Mouse (Mus musculus) cerebellum, postnatal 25 days (tissue): Measurements from ENCODE around the gene Drc7.

Source experiments
- DNase-seq, 2 experiments: peaks; one replicate each; pipeline ENCODE4 v3.0.0; 2021; ENCODE audit warnings: mixed read lengths in 2 of 2

The Drc7 gene

DNA sequence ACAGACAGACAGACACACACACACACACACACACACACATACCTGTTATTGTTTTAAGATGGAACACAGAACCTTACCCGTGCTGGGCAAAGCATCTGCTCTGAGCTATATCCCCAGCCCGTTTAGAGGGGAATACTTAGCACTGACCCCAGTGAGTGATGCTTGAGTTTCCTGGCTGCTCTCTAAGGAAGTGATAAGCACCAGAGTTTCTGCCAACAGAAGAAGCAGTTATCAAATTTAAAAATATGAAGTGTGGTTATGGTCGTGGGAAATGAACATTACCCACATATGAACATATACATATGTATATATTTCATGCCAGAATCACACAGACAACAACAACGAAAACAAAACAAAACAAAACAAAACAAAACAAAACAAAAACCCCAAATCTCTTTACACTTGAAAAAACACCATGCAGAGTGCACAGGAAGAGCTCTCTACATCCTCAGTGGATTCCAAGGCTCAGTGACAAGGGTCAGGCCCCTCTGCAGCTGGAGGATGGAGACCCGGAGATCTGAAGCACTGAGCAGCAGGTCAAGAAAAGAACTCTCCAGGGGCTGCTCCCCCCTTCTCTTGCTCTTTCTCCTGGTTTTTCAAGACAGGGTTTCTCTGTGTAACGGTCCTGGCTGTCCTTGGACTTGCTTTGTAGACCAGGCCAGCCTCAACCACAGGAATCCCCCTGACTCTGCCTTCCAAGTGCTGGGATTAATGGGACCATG, 5.1 kb downstream of the Drc7 start:
- DNase-seq = no peak

DNA sequence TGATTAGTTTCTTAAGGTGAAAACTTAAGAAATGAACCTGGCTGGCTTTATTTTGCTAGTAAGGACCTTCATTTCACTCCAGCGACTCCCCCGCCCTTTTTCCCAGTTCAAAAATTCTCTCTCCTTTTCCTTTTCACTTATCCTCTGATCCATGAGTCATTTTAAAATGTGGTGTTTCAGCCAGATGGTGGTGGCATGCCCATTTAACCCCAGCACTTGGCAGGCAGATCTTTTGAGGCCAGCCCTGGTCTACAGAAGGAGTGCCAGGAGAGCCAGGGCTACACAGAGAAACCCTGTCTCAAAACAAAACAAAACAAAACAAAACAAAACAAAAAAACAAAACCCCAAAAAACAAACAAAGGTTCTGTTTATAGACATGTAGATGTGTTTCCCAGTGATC, 9.6 kb downstream of the Drc7 start:
- peak; percentile 63 to 74 for DNase-seq

DNA sequence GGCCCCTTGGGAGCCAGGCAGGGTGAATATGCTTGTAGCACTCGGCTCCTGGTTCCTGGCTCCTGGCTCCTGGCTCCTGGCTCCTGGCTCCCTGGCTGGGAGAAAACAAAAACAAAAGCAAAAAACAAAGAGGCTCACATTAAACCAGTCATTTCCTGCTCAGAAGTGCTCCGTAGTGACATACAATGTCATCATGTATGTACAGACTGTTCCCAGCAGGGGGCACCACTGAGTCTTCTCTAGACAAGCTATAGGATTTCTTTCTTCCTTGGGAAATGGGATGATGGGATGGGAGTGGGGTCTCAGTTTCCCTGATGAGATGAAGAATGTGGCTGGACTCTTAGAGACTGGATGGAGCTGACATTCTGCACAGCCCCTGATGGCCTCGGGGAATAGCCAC, 12.7 kb downstream of the Drc7 start:
- peak in 1 of 2 experiments; percentile 71 for DNase-seq

DNA sequence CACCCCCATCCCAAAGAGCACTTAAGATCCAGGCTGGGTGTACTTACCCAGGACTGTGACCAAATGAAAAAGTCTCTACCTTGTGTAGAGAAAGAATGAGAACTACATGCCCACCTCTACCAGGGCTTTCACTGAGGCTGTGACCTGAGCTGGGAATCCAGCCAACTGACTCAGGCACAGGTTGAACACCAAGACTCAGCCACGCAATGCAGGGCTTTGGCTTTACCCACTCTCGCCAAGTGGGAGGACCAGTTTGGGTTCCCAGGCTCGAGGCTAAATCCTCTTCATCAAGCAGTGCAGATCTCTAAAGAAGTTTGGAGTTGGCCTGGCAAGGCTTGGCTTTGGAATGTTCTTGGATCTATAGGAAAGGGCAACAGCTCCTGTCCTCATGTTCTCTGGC, 20.6 kb downstream of the Drc7 start:
- DNase-seq = peak in 1 of 2 experiments; percentile 36

DNA sequence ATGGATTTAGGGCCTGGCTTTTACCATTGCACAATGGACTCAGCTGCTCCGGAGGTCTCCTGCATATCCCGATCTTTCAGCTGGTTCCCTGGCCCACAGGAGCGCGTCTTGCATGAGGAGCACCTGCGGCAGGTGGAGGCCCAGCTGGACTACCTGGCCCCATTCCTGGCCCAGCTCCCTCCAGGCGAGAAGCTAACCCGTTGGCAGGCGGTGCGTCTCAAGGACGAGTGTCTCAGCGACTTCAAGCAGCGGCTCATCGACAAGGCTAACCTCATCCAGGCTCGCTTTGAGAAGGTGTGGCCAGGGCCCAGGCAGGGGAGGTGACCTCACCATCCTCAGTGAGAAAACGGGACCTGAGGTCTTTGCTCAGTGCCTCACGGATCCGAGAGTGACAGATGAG, 21.2 kb downstream of the Drc7 start:
- peak; percentile 76 to 83 for DNase-seq

DNA sequence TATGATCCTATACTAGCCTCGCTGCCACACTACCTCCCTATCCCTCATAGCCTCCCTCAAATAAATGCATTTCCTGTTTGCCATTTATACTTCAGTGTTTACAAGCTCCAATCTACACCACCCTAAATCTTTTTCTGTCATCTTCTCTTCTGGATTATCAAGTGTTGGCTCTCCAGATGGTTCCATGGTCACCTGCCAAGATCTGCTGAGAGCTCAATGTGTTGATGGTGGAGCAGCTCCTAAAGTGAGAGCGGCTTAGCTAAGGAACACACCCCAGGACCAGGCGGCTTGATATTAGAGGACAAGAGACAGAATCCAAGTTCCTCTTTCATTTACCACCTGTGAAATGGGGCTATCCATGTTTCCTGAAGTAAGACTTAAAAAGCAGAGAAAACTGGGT, 23.2 kb downstream of the Drc7 start:
- peak; percentile 44 to 72 for DNase-seq

DNA sequence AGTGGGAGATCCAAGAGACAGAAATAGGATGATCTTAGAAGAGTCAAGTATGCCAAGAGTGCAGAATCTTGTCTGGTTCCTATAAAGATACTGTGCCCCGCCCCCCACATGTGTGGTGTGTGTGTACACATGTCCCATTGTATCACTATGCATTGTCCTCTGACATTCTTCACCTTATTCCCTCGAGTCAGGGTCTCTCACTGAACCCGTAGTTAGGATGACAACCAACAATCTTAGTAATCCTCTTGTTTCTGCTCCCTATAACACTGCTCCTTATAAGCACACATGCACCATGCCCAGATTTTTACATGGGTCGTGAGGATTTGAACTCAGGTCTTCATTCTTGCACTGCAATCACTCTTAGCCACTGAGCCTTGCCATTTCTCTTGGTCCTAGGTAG, 24.4 kb downstream of the Drc7 start:
- DNase-seq = no peak

DNA sequence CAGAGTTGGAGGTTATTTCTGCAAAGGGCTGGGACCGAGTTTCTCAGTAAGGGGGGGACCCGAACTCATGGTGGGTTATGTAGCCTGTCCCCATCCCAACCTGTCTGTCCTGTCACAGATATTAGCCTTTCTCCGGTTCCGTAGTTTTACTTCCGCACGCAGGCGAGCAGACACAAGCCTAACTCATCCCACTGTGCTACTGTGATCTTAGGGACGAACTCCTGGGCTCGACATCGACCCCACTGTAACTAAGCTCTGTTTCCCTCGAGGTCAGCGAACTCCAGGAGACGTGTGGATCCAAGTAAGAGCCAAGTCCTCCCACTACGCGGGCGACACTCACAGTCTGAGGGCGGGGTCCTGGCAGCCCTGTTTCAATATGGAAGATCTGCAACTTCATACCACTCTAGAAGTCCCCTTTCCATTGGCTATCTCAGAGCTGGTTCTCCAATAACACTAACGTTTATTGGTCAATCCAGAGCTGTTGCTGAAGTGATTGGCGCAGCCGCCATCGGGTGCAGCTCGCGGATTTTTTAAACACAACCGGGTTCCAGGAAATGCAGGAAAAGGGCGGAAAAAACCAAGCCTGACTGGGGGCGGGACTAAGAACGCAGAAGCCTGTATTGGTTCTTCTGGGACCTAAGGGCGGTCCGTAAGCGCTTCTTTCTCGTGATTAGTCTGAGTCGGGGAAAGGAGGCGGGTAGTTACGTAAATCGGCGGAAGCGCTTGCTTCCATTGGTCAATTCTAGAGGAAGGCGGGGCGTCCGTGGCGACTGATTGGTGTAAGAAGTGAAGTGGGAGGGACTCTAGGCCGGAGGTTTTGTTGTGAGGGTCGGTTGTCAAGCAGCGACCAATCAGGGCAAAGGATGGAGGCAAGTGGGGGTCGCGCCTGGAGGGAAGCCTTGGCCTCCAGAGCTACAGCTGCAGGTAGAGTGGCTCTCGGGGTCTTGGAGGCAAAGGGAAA, 25.8 kb downstream of the Drc7 start, which contains the start of gene Katnb1:
Katnb1 (plus strand) TSS at position 806 of the 961 bp plus-strand sequence.
- peak; percentile 97 to 98 for DNase-seq

DNA sequence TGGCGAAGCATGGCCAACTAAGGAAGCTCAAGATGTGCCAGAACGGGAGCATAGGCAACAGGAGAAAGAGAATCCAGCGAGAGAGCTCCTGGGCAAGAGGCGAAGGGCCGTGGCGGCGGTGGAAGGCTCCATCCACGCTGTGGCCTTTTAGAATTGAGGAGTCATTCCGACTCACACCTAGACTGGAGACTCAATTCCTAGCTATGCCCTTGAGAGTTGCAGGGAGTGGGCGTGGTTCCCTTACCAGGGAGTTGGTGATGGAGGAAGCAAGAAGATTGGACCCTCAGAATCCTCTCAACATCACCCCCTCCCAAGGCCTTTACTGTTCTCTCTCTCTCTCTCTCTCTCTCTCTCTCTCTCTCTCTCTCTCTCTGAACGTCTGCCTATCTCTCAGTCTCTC, 26.7 kb downstream of the Drc7 start:
- peak in 1 of 2 experiments; percentile 39 for DNase-seq

DNA sequence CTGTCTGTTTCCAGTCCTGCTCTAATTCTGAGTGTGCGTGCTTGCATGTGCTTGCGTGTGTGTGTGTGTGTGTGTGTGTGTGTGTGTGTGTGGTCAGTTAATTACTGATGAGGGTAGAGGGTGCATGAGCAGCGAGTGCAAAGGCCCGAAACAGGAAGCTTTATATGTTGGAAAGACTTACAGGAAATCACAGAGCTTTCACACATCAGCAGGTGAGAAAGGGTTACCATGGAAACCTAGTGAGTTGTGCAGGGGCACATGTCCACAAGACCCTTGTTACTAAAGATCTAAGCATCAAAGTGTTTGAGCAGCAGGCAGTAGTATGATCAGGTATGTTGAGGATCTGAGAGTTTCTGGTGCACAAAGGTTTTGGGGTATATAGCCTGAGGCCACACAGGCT, 29.4 kb downstream of the Drc7 start:
- no peak for DNase-seq

DNA sequence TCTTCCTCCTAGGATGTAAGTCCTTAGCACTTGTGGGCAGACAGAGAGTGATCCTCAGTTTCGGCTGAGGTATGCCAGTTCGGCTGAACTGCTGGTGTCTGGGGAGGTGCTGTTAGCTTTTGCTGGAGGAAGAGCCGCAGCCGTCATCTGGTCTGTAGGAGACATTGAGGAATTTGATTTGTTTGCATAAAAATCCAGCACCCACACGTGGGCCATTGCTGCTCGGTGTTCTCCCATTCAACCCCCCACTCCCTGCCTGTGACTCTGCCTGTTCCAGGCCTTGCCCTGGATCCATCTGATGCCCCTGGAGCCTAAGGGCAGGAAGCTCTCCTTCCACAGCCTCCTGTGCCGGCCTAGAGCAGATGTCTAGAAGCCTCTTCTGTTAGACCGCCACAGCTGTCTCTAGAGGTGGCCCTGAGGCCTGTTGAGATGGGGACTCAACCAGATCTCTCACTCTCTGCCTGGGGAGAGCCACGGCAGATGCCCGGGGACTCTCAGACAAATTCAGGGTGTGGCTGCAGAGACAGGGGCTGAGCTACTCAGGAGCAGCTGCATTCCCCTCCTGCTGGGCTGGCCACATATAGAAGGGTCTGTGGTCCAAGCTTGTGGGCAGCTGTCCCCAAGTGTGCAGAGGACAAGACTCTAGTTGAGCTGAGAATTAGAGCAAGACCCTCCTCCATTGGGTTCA, 30.0 kb downstream of the Drc7 start:
- DNase-seq = peak in 1 of 2 experiments; percentile 34

DNA sequence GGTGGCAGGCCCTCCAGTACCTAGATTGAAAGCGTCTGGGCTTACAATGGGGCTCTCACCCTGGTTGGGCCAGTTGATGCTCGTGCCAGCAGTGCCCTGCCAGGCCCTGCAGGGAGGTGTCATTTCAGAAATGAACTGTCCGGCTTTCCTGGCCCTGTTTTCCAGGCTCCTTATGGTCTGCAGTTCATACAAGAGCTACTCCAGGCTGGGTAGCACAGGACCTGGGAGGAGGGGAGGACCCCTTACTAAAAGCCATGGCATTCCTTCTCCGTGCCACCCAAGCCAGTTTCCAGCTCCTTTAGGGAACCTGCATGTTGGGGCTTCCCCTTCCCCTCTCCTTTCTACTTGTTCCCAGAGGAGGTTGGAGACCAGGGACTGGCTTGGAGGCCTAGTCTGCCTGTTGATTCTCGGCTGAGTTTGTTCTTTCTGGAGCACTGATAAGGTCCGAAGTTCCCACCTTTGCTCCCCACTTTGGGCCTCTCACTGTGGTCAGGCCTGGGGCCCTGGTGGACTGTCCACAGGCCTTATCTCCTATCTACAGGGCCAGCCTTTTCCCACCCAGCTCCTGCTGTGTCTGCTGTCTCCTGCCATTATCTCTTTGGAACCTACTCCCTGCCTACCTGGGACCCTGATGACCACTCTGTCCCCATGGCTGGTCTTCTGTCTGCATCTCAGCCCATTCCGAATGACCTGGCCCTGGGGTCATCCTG, 30.7 kb downstream of the Drc7 start:
- peak; percentile 66 to 77 for DNase-seq

DNA sequence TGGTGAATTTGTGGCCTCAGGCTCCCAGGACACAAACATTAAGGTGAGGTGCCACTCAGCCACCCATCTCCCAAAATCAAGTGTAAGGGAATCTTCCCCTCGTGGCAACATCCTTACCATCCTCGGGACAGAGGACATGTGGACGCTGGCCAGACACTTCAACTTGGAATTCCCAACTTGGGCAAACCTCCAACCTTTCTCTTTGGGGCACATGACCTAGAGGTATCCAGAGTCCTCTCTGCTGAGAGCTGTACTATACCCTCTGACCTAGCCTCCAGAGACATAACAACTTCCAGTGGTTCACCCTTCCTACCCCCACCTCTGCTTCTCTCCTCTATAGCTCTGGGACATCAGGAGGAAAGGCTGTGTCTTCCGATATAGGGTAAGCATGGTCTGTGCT, 38.7 kb downstream of the Drc7 start:
- no peak for DNase-seq

DNA sequence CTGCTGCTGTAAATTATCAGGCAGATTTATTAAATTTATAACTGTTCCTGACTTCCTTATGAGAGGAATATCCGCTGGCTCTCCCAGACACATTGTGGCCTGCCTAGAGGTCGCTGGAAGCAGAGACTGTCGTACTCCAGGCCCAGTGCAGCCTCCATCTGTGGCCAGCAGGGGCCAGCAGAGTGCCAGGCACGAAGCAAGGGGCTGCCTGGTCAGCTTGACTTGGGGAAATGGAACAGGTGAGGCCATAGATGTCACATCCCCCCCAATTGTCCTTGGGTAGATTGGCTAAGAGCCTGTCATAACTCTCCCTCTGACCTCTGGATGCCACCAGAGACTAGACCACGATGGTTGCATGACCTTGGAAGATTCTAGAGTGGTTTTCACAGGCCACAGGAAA, 44.1 kb downstream of the Drc7 start:
- peak; percentile 72 to 84 for DNase-seq

DNA sequence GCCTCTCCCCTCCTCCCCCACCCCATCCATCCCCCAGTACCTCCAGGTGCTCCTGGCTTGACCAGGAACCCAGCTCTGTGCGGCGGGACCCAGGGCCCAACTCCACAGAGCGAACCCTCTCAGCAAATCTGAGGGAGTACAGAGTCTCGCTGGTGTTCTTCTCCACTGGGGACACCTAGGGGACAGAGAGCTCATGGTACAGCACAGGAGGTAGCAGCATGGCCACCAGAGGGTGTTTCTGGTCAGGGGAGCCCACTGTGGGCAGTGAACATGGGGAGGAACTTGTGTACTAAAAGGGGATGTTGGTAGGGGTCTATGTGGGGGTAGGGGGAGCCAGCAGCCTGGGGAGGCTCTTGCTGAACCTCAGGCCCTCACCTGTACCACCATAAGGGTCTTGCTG, 47.1 kb downstream of the Drc7 start:
- DNase-seq = no peak

DNA sequence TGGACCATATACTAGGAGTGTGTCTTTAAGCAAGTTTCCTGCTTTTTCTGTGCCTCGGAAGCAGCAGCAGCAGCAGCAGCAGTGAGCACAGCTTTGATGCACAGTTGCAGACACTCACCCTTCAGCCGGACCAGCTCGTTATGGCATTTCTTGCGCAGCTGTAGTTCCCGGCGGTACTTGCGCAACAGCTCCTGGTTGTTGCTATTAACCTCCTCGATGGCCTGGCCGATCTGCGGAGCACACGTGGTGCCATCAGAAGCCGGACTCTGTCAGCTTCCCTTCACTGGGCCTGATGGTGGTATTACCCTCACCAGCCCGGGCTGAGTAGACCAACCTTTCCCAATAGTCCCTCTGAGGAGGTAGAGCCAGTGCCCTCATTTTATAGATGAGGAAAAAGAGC, 52.4 kb downstream of the Drc7 start:
- DNase-seq = no peak

DNA sequence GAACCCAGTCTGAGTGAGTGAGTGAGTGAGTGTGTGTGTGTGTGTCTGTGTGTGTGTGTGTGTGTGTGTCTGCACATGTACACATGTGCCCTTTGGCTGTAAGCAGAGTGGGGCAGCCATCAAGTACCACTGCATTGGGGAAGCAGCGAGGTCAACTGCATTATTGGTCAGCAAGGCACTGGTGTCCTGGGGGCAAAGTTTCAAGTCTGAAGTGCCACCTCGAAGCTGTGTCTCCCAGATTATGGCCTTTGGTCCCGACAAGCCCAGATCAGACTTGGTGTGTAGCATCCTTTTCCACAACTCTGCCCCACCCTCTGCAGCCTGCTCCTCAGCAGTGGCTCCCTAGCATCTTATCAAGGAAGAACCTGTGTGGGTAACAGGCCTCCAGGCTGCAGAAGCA, 57.7 kb downstream of the Drc7 start:
- no peak for DNase-seq

DNA sequence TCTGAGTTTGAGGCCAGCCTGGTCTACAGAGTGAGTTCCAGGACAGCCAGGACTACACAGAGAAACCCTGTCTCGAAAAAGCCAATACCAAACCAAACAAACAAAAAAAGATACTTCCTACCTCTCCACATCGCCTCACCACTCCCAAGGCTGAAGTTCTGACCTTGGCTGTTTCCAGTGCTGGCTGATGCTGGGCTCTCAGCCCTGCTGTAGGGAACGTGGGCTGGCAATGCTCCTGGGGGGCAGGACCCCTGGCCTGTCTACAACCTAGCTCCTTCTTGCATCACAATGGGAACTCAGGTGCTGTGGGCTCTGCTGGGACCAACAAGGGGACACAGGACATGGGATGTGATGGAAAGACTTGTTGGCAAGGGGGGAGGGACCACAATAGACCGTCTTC, 58.2 kb downstream of the Drc7 start:
- no peak for DNase-seq

DNA sequence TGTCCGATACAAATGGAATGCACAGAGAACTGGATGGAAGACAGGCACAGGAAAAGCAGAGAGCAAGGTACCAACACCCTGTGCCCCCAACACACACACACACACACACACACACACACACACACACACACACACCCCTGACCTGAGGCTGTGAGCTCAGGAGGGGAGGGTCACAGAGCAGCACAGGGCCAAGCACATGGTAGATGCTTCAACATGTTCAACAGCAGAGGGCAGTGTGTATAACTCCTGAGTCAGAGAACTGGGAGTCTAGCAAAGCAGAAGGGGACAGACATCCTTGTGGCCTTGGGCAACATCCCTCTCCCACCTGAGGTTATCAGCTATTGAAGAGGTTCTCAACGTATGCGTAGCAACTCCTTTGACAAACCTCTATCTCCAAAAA, 58.8 kb downstream of the Drc7 start:
- no peak for DNase-seq

DNA sequence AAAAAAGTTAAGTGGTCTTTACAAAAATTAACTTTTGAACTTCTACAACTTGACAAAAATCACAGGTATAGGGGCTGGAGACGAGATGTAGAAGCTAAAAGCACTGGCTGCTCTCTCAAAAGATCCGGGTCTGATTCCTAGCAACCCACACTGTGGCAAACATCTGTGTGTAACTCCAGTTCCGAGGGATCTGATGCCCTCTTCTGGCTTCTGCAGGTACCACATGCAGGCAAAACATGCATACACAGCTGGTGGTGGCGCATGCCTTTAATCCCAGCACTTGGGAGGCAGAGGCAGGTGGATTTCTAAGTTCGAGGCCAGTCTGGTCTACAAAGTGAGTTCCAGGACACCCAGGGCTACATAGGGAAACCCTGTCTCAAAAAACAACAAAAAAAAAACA, 68.6 kb downstream of the Drc7 start:
- peak in 1 of 2 experiments; percentile 12 for DNase-seq

DNA sequence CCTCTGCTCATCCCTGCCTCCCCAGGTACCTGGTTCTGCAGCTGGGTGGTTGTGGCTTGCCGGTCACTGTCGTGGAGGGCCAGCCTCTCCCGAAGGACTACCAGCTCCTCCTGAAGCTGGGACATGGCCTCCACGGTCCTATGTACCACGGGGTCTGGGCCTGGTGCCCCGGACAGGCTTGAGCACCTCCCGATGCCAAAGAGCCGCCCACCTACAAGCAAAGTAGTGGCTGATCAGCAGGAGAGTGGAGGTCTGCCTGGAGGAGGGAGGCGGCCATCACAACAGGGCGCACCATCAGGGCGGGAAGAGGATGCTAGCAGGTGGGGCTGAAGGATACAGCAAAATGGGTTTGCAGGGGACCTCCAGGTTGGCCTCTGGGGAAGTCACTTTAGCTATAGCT, 71.6 kb downstream of the Drc7 start:
- no peak for DNase-seq

DNA sequence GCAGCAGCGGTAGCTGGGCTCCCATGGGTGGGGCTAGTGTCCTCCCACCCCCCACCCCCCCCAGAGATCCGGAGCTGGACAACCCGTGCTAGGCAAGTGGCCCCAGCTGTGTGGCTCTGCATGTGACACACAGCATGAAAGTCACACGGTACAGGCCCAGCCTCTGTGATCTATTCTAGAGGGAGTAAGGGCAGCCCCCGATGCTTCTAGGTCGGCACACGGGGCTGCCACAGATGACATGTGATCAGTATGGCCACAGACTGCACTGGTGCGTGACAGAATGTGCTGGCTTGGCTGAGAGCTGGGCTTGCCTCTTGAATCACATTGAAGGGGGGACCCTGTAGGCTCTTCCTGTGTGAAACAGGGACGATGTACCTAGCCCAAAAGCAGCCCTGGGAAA, 72.8 kb downstream of the Drc7 start:
- no peak for DNase-seq
